Mouse (Mus musculus) CH12.LX (cell line): ENCODE results near the gene Tmprss2. TPM values are rescaled to one million over a fixed set of nuclear protein-coding genes. Genes with fewer than 3 reads are reported as not detected.

Experiments used
- DNase-seq: peaks from one replicate; pipeline ENCODE4 v3.0.0-alpha.2; 2013; ENCODE audit errors: extremely low read depth
- H3K27ac ChIP-seq: 2 replicates; pipeline ENCODE4 v1.5.1; 2012; ENCODE audit warnings: low read depth, mild to moderate bottlenecking, control low read depth, moderate library complexity; ENCODE audit not compliant: insufficient read depth
- H3K27me3 ChIP-seq: replicated peaks from 2 replicates; pipeline ENCODE3; 2012; ENCODE audit warnings: inconsistent platforms
- H3K36me3 ChIP-seq, 2 experiments: replicated peaks in 1 of 2; 2 replicates each; pipeline versions ENCODE3 to v1.6.1; 2012; ENCODE audit warnings: inconsistent platforms in 1 of 2, low read length in 1 of 2, mild to moderate bottlenecking in 1 of 2, mixed read lengths in 1 of 2, moderate library complexity in 1 of 2; ENCODE audit not compliant: control insufficient read depth in 1 of 2, insufficient read depth in 1 of 2
- H3K4me1 ChIP-seq, 2 experiments: 2 replicates each; pipeline ENCODE4 v1.6.1; 2012; ENCODE audit warnings: inconsistent platforms in 1 of 2, moderate library complexity in 1 of 2; ENCODE audit not compliant: insufficient read depth in 2 of 2, control insufficient read depth in 1 of 2
- H3K4me2 ChIP-seq: 2 replicates; pipeline ENCODE4 v1.6.1; 2012; ENCODE audit warnings: low read depth, mild to moderate bottlenecking, control low read depth; ENCODE audit not compliant: poor library complexity, insufficient read depth, severe bottlenecking
- H3K4me3 ChIP-seq, 3 experiments: fragments of 150-350 bp in 1 of 3; sonication (generic) in 1 of 3; replicated peaks in 1 of 3; 2 replicates each; pipeline versions ENCODE3 to v1.5.1; 2011 to 2012; ENCODE audit warnings: low read depth in 2 of 3, low read length in 2 of 3, mild to moderate bottlenecking in 2 of 3, moderate library complexity in 2 of 3, control low read depth in 1 of 3, improper control_type of control experiment in 1 of 3, inconsistent platforms in 1 of 3, mixed read lengths in 1 of 3; ENCODE audit not compliant: poor library complexity in 1 of 3
- H3K79me2 ChIP-seq: replicated peaks from 2 replicates; pipeline ENCODE4 v1.6.1; 2012; ENCODE audit warnings: mild to moderate bottlenecking, moderate library complexity; ENCODE audit not compliant: control insufficient read depth, poor library complexity, insufficient read depth, severe bottlenecking; ENCODE audit errors: extremely low read depth
- H3K9ac ChIP-seq: 2 replicates; pipeline ENCODE4 v1.6.1; 2012; ENCODE audit warnings: low read depth, mild to moderate bottlenecking, control low read depth, moderate library complexity; ENCODE audit not compliant: insufficient read depth
- H3K9me3 ChIP-seq: replicated peaks from 2 replicates; pipeline ENCODE3; 2012; ENCODE audit warnings: low read length, inconsistent platforms, mixed read lengths
- CHD2 ChIP-seq: IDR thresholded peaks from 2 replicates; pipeline ENCODE4 v1.6.1; 2011; ENCODE audit warnings: low read length, improper control_type of control experiment
- CTCF ChIP-seq, 2 experiments: IDR thresholded peaks in 1 of 2; conservative IDR thresholded peaks in 1 of 2; 2 replicates each; pipeline ENCODE4 v1.5.1; 2011 to 2012; ENCODE audit warnings: low read depth in 2 of 2, low read length in 2 of 2, improper control_type of control experiment in 1 of 2, inconsistent platforms in 1 of 2, mild to moderate bottlenecking in 1 of 2, moderate library complexity in 1 of 2
- E2F4 ChIP-seq: IDR thresholded peaks from 2 replicates; pipeline ENCODE4 v1.6.1; 2011; ENCODE audit warnings: low read depth, low read length, improper control_type of control experiment; ENCODE audit not compliant: insufficient replicate concordance
- ELF1 ChIP-seq: IDR thresholded peaks from 2 replicates; pipeline ENCODE4 v1.6.1; 2014; ENCODE audit warnings: low read depth, mild to moderate bottlenecking, inconsistent platforms, low read length, improper control_type of control experiment
- EP300 ChIP-seq: IDR thresholded peaks from 2 replicates; pipeline ENCODE4 v1.6.1; 2011; ENCODE audit warnings: low read length, improper control_type of control experiment
- ETS1 ChIP-seq: conservative IDR thresholded peaks from 2 replicates; pipeline ENCODE4 v1.6.1; 2012; ENCODE audit warnings: low read depth, mild to moderate bottlenecking, inconsistent platforms, low read length, improper control_type of control experiment, moderate library complexity
- GABPA ChIP-seq: IDR thresholded peaks from 2 replicates; pipeline ENCODE4 v1.6.1; 2012; ENCODE audit warnings: low read depth, low read length, improper control_type of control experiment, inconsistent platforms; ENCODE audit not compliant: insufficient replicate concordance
- HCFC1 ChIP-seq: IDR thresholded peaks from 2 replicates; pipeline ENCODE4 v1.6.1; 2012; ENCODE audit warnings: low read depth, mild to moderate bottlenecking, inconsistent platforms, low read length, improper control_type of control experiment
- JUN ChIP-seq: IDR thresholded peaks from 2 replicates; pipeline ENCODE4 v1.6.1; 2011; ENCODE audit warnings: low read depth, mild to moderate bottlenecking, low read length, improper control_type of control experiment, moderate library complexity; ENCODE audit not compliant: insufficient read depth
- JUND ChIP-seq: conservative IDR thresholded peaks from 2 replicates; pipeline ENCODE4 v1.6.1; 2011; ENCODE audit warnings: low read depth, low read length, improper control_type of control experiment
- KAT2A ChIP-seq: IDR thresholded peaks from 2 replicates; pipeline ENCODE4 v1.6.1; 2012; ENCODE audit warnings: low read length, improper control_type of control experiment, inconsistent platforms; ENCODE audit not compliant: insufficient replicate concordance
- MAFK ChIP-seq: IDR thresholded peaks from 2 replicates; pipeline ENCODE4 v1.6.1; 2011; ENCODE audit warnings: low read length, improper control_type of control experiment; ENCODE audit not compliant: insufficient replicate concordance
- MAX ChIP-seq: IDR thresholded peaks from 2 replicates; pipeline ENCODE4 v1.6.1; 2011; ENCODE audit warnings: low read length, improper control_type of control experiment
- MEF2A ChIP-seq: IDR thresholded peaks from 2 replicates; pipeline ENCODE4 v1.6.1; 2014; ENCODE audit warnings: low read depth, mild to moderate bottlenecking, inconsistent platforms, low read length, improper control_type of control experiment, borderline replicate concordance
- MYC ChIP-seq: IDR thresholded peaks from 2 replicates; pipeline ENCODE4 v1.6.1; 2011; ENCODE audit warnings: low read depth, mild to moderate bottlenecking, improper control_type of control experiment, low read length
- PAX5 ChIP-seq: IDR thresholded peaks from 2 replicates; pipeline ENCODE4 v1.6.1; 2012; ENCODE audit warnings: low read length, inconsistent platforms, mixed read lengths
- POLR2A ChIP-seq: IDR thresholded peaks from 2 replicates; pipeline ENCODE4 v1.6.1; 2011; ENCODE audit warnings: low read depth, mild to moderate bottlenecking, improper control_type of control experiment, low read length
- POLR2AphosphoS2 ChIP-seq: IDR thresholded peaks from 2 replicates; pipeline ENCODE4 v1.6.1; 2011; ENCODE audit warnings: low read depth, low read length, improper control_type of control experiment
- RCOR1 ChIP-seq: conservative IDR thresholded peaks from 2 replicates; pipeline ENCODE4 v1.6.1; 2012; ENCODE audit warnings: low read depth, mild to moderate bottlenecking, inconsistent platforms, low read length, improper control_type of control experiment
- SIN3A ChIP-seq: IDR thresholded peaks from 2 replicates; pipeline ENCODE4 v1.6.1; 2012; ENCODE audit warnings: low read length, improper control_type of control experiment, inconsistent platforms
- SMC3 ChIP-seq: IDR thresholded peaks from 2 replicates; pipeline ENCODE4 v1.6.1; 2011; ENCODE audit warnings: low read depth, low read length, improper control_type of control experiment
- USF1 ChIP-seq: IDR thresholded peaks from 2 replicates; pipeline ENCODE4 v1.6.1; 2014; ENCODE audit warnings: low read depth, mild to moderate bottlenecking, inconsistent platforms, low read length, improper control_type of control experiment
- USF2 ChIP-seq: conservative IDR thresholded peaks from 2 replicates; pipeline ENCODE4 v1.6.1; 2011; ENCODE audit warnings: low read depth, low read length, improper control_type of control experiment
- ZKSCAN1 ChIP-seq: IDR thresholded peaks from 2 replicates; pipeline ENCODE4 v1.6.1; 2012; ENCODE audit warnings: low read depth, inconsistent platforms, low read length, improper control_type of control experiment, borderline replicate concordance
- ZMIZ1 ChIP-seq: IDR thresholded peaks from 2 replicates; pipeline ENCODE4 v1.6.1; 2012; ENCODE audit warnings: low read depth, mild to moderate bottlenecking, inconsistent platforms, low read length, improper control_type of control experiment
- ZNF384 ChIP-seq: IDR thresholded peaks from 2 replicates; pipeline ENCODE4 v1.6.1; 2012; ENCODE audit warnings: low read depth, low read length, improper control_type of control experiment, inconsistent platforms
- dilution Hi-C: fragments of 300-500 bp; cut with MboI; formaldehyde crosslinking; loops from 2 replicates; pipeline ENCODE4 v1.14.3; 2020; ENCODE audit warnings: low sequenced_read_pairs; ENCODE audit not compliant: extremely low pct_unique_long_range_greater_than_20kb, extremely low pct_ligation_motif_present
- in situ Hi-C: fragments of 300-500 bp; cut with MboI; formaldehyde crosslinking; loops from 3 replicates; pipeline ENCODE4 v1.14.3; 2019; ENCODE audit warnings: low sequenced_read_pairs, low pct_ligation_motif_present, low pct_unique_long_range_greater_than_20kb, mixed read lengths
- polyA plus RNA-seq: library from polyadenylated mRNA; unstranded; fragments of >175 nt; gene quantifications from 2 replicates; pipeline ENCODE4 v1.2.1, GENCODE M21; 2012; ENCODE audit warnings: low read depth; ENCODE audit not compliant: insufficient read length
- total RNA-seq, 2 experiments: library from RNA; depleted of rRNA; stranded (reverse); fragments of 300-350 nt in 1 of 2; fragments of >200 nt in 1 of 2; gene quantifications; 2 replicates each; pipeline ENCODE4 v1.2.3; 2012 to 2014

Gene Tmprss2
- total and polyA plus RNA-seq, 3 experiments: not detected

DNA sequence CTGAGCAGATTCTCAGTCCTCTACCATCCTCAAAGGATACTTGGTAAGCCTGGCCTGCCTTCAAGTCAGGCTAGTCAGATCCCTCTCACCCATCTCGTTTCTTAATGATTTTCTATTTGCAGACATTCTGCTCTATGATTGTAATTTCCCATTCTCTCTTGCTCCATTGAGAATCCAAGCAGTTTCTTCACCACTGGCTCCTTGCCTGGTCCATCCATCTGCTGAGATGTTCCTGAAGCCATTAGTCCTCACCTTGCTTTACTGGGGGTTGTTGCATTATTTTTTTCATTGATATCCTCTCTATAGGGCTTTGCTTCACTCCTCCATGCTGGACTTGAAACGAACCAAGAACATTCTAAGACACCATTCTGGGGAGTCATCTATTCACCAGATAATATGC is 10.4 kb downstream of the Tmprss2 start:
- in situ Hi-C loops: no loop called here
- H3K4me2 ChIP-seq: no peak overlapping the region
- TF ChIP-seq E2F4 (no peak), CHD2 (no peak), EP300 (no peak), USF2 (no peak), SIN3A (no peak), POLR2A (no peak), ZKSCAN1 (no peak), HCFC1 (no peak), MAFK (no peak), ZNF384 (no peak), MEF2A (no peak), MYC (no peak), POLR2AphosphoS2 (no peak), PAX5 (no peak), ZMIZ1 (no peak)
- TF ChIP-seq, all 38 proteins: peak for 0
- Histone ChIP-seq H3K36me3 (no peaks in the 10 kb centered on the region), H3K79me2 (no peaks in the 10 kb centered on the region), H3K9me3 (no peaks in the 10 kb centered on the region), H3K4me3 (no peak overlapping the region), H3K9ac (no peak overlapping the region), H3K27ac (no peak overlapping the region), H3K27me3 (no peaks in the 10 kb centered on the region), H3K4me1 (no peaks in the 10 kb centered on the region)
- no peak for DNase-seq
- dilution Hi-C loops: no loop called here

- dilution Hi-C loops: no loop called here
- no peaks in the 10 kb centered on the region for H3K36me3 ChIP-seq
- in situ Hi-C loops: no loop called here
- no peak for TF ChIP-seq MAFK
- TF ChIP-seq POLR2A: no peak
- TF ChIP-seq CHD2: no peak
- TF ChIP-seq RCOR1: no peak
- no peak for TF ChIP-seq USF1
- TF ChIP-seq CTCF (conservative IDR thresholded peaks at IDR 0.05 in 1 of 2, IDR thresholded peaks at IDR 0.05 in 1 of 2; ENCODE audit: low read depth in 2 of 2, low read length in 2 of 2): no peak
- TF ChIP-seq ELF1: no peak
- no peak for TF ChIP-seq ZNF384
- no peak for TF ChIP-seq POLR2AphosphoS2
- TF ChIP-seq MYC: no peak
- TF ChIP-seq MAX: no peak
- no peak for TF ChIP-seq ETS1
- no peak for TF ChIP-seq KAT2A
- no peak for TF ChIP-seq JUND
- TF ChIP-seq ZKSCAN1: no peak
- TF ChIP-seq SMC3: no peak
- TF ChIP-seq ZMIZ1: no peak
- no peak for TF ChIP-seq JUN
- TF ChIP-seq GABPA: no peak
- TF ChIP-seq MEF2A: no peak
- no peak overlapping the region for H3K9ac ChIP-seq
- no peaks in the 10 kb centered on the region for H3K4me1 ChIP-seq
- no peaks in the 10 kb centered on the region for H3K79me2 ChIP-seq
- H3K9me3 ChIP-seq: no peaks in the 10 kb centered on the region
- H3K4me3 ChIP-seq: no peak overlapping the region
- DNase-seq: no peak
- no peak overlapping the region for H3K4me2 ChIP-seq
- H3K27me3 ChIP-seq: no peaks in the 10 kb centered on the region
- no peak overlapping the region for H3K27ac ChIP-seq
Measured at GRCm38 (mm10) chr16:97598046-97598445, 12.9 kb downstream of the Tmprss2 start.
